Mouse (Mus musculus): ENCODE data around the gene Mgll. TPM values are rescaled to one million over a fixed set of nuclear protein-coding genes. Genes with fewer than 3 reads are reported as not detected.

Gene Mgll
- polyA plus RNA-seq, 1 experiment from 2014 or later: 38.6 TPM

GRCm38 (mm10) chr6:88794561-88794971, 70.4 kb downstream of the Mgll start:
- Histone ChIP-seq H3K27ac (no peak overlapping the region; the same call in 1 of the 2 replicates), H3K4me2 (no peak overlapping the region), H3K4me3 (replicated peaks) (no peak overlapping the region), H3K9me3 (replicated peaks) (no peaks in the 10 kb centered on the region), H3K27me3 (no peaks in the 10 kb centered on the region), H3K36me3 (no peaks in the 10 kb centered on the region), H3K9ac (no peak overlapping the region), H3K4me1 (peaks cover 47% of the 10 kb centered on the region)
- no peak for ATAC-seq (replicated peaks; ENCODE audit: low FRiP score)
- WGBS: 39% methylated on average over 14 of the region's 14 CpGs

- Histone ChIP-seq H3K4me2 (no peak overlapping the region), H3K27ac (no peak overlapping the region), H3K9ac (no peak overlapping the region), H3K4me1 (peaks cover 12% of the 10 kb centered on the region), H3K4me3 (replicated peaks) (no peak overlapping the region), H3K9me3 (replicated peaks) (no peaks in the 10 kb centered on the region), H3K27me3 (no peaks in the 10 kb centered on the region), H3K36me3 (no peaks in the 10 kb centered on the region)
- WGBS: 85% methylated on average over 7 of the region's 7 CpGs
- ATAC-seq (replicated peaks; ENCODE audit: low FRiP score): no peak
Observed at GRCm38 (mm10) chr6:88800191-88800590, 76.0 kb downstream of the Mgll start.

- Histone ChIP-seq H3K36me3 (no peaks in the 10 kb centered on the region), H3K4me2 (no peak overlapping the region), H3K27ac (no peak overlapping the region), H3K4me1 (peaks cover 10% of the 10 kb centered on the region), H3K9ac (no peak overlapping the region), H3K4me3 (replicated peaks) (no peak overlapping the region), H3K9me3 (replicated peaks) (no peaks in the 10 kb centered on the region), H3K27me3 (no peaks in the 10 kb centered on the region)
- 28% methylated on average over 3 of the region's 3 CpGs for WGBS
- peak; percentile 40; the same call in 1 of the 2 replicates for ATAC-seq (replicated peaks; ENCODE audit: low FRiP score)
Observed at GRCm38 (mm10) chr6:88800735-88801134, 76.5 kb downstream of the Mgll start.

GRCm38 (mm10) chr6:88803051-88803450, 78.8 kb downstream of the Mgll start:
- WGBS: 82% methylated on average over 7 of the region's 7 CpGs
- no peak for ATAC-seq (replicated peaks; ENCODE audit: low FRiP score)

DNA sequence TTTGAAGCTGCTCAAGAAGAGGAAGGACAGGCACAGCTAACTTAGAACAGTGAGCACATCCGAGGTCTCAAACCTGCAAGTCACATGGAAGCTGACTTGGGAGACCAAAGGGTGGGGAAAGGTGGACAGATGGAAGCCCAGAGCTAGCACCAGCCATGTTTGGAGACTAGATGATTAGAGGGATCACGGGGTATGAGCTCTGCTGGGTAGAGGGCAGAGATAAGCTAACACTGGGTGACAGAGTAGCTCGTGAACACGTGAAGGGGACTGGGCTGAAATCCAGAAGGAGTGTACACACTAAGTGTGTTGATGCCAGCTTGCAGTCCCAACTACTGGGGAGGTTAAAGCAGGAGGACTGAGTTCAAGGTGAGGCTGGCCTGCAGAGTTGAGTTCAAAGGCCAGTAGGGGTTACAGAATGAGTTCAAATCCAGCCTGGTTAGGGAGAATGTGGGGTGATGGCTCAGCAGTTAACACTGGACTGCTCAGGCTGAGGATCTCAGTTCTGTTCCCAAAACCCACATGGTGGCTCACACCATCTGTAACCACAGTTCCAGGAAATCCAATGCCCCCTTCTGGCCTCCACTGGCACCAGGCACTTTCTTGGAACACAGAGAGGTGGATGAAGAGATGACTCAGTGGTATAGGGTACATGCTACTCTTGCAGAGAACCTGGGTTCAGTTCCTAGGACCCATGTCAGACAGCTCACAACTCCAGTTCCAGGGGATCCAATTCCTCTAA, 79.9 kb downstream of the Mgll start:
- H3K36me3 ChIP-seq: no peaks in the 10 kb centered on the region
- H3K4me2 ChIP-seq: no peak overlapping the region
- no peak overlapping the region for H3K4me3 ChIP-seq (replicated peaks)
- 84% methylated on average over 4 of the region's 4 CpGs for WGBS
- H3K27ac ChIP-seq: no peak overlapping the region
- H3K9ac ChIP-seq: no peak overlapping the region
- no peaks in the 10 kb centered on the region for H3K27me3 ChIP-seq
- no peaks in the 10 kb centered on the region for H3K9me3 ChIP-seq (replicated peaks)
- ATAC-seq (replicated peaks; ENCODE audit: low FRiP score): no peak
- H3K4me1 ChIP-seq: peaks cover 17% of the 10 kb centered on the region

More at GRCm38 (mm10) chr6:88803051-88803450, 78.8 kb downstream of the Mgll start:
- H3K4me3 ChIP-seq (replicated peaks): no peak overlapping the region
- no peaks in the 10 kb centered on the region for H3K36me3 ChIP-seq
- no peaks in the 10 kb centered on the region for H3K27me3 ChIP-seq
- no peak overlapping the region for H3K9ac ChIP-seq
- H3K4me1 ChIP-seq: peaks cover 15% of the 10 kb centered on the region
- no peak overlapping the region for H3K27ac ChIP-seq
- H3K9me3 ChIP-seq (replicated peaks): no peaks in the 10 kb centered on the region
- no peak overlapping the region for H3K4me2 ChIP-seq

GRCm38 (mm10) chr6:88804966-88805577, 80.9 kb downstream of the Mgll start:
- Histone ChIP-seq H3K9ac (no peak overlapping the region), H3K36me3 (no peaks in the 10 kb centered on the region), H3K27ac (no peak overlapping the region), H3K27me3 (no peaks in the 10 kb centered on the region), H3K9me3 (replicated peaks) (no peaks in the 10 kb centered on the region), H3K4me3 (replicated peaks) (no peak overlapping the region), H3K4me1 (peaks cover 26% of the 10 kb centered on the region), H3K4me2 (no peak overlapping the region)
- WGBS: 86% methylated on average over 17 of the region's 17 CpGs
- ATAC-seq (replicated peaks; ENCODE audit: low FRiP score): no peak

- ATAC-seq (replicated peaks; ENCODE audit: low FRiP score): no peak
- Histone ChIP-seq H3K27me3 (no peaks in the 10 kb centered on the region), H3K4me1 (peaks cover 43% of the 10 kb centered on the region), H3K27ac (0 out of 2 replicates have a peak overlapping the region, but pooled peaks have one; percentile 41), H3K4me3 (replicated peaks) (no peak overlapping the region), H3K9me3 (replicated peaks) (no peaks in the 10 kb centered on the region), H3K4me2 (no peak overlapping the region), H3K9ac (no peak overlapping the region), H3K36me3 (no peaks in the 10 kb centered on the region)
- WGBS: 59% methylated on average over 23 of the region's 23 CpGs
Observed at GRCm38 (mm10) chr6:88809091-88810037, 85.2 kb downstream of the Mgll start.

DNA sequence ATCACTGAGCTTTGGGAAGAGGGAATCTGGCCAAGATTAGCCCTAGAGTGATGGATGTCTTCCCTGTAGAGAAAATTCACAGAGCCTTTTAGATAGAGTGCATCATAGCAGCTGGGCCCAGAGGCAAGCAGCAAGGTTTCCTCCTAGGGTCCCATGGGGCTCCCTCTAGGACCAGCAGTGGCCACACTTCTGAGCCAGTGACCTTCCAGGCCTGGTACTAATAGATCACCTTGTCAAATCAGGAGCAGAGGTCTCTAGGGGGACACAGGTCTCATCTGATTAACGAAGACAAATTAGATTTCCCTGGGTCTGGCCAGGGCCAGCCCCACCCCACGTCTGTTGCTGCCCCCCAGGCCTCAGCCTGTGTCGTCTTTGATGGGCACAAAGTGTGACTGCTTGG, 86.1 kb downstream of the Mgll start:
- ATAC-seq (replicated peaks; ENCODE audit: low FRiP score): no peak
- no peaks in the 10 kb centered on the region for H3K36me3 ChIP-seq
- no peak overlapping the region for H3K4me3 ChIP-seq (replicated peaks)
- peaks cover 43% of the 10 kb centered on the region for H3K4me1 ChIP-seq
- 0 out of 2 replicates have a peak overlapping the region, but pooled peaks have one; percentile 41 for H3K27ac ChIP-seq
- no peak overlapping the region for H3K4me2 ChIP-seq
- no peaks in the 10 kb centered on the region for H3K9me3 ChIP-seq (replicated peaks)
- no peaks in the 10 kb centered on the region for H3K27me3 ChIP-seq
- H3K9ac ChIP-seq: no peak overlapping the region
- 22% methylated on average over 3 of the region's 3 CpGs for WGBS

- 22% methylated on average over 7 of the region's 7 CpGs for WGBS
- ATAC-seq (replicated peaks; ENCODE audit: low FRiP score): no peak
Observed at GRCm38 (mm10) chr6:88811396-88811795, 87.2 kb downstream of the Mgll start.

DNA sequence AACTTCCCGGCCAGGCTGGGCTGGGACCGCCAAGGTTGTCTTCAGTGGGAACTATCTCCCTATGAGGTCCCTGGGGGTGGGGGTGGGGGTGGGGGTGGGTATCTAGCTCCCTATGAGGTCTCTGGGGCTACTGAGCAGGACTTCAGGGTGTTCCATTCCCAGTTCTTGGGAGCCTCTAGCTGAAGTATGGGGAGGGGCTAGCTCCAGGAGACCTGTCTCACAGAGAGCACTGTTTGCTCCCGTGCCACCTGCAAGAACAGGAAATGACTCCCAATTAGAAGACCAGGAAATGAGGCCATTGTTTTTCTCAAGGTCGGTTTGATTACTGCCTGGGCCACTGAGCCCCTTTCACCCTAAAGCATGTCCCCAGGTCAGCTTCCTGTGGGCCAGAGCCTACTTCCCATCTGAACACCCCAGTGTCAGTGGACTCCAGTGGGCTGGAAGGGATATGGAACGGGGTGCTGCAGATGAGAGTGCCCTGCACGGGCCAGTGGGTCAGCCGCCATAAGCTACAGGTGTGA, 87.7 kb downstream of the Mgll start:
- Histone ChIP-seq H3K36me3 (no peaks in the 10 kb centered on the region), H3K27ac (peak overlapping the region; percentile 88), H3K27me3 (no peaks in the 10 kb centered on the region), H3K4me3 (replicated peaks) (no peak overlapping the region), H3K4me1 (peaks cover 42% of the 10 kb centered on the region), H3K4me2 (no peak overlapping the region), H3K9ac (no peak overlapping the region), H3K9me3 (replicated peaks) (no peaks in the 10 kb centered on the region)
- WGBS: 32% methylated on average over 7 of the region's 7 CpGs
- no peak; the same call in 1 of the 2 replicates for ATAC-seq (replicated peaks; ENCODE audit: low FRiP score)

More at GRCm38 (mm10) chr6:88811396-88811795, 87.2 kb downstream of the Mgll start:
- H3K4me1 ChIP-seq: peaks cover 43% of the 10 kb centered on the region
- H3K36me3 ChIP-seq: no peaks in the 10 kb centered on the region
- no peak overlapping the region for H3K4me3 ChIP-seq (replicated peaks)
- no peaks in the 10 kb centered on the region for H3K9me3 ChIP-seq (replicated peaks)
- no peak overlapping the region for H3K4me2 ChIP-seq
- H3K27ac ChIP-seq: peak overlapping the region; percentile 88
- H3K27me3 ChIP-seq: no peaks in the 10 kb centered on the region
- H3K9ac ChIP-seq: no peak overlapping the region

GRCm38 (mm10) chr6:88812886-88813285, 88.7 kb downstream of the Mgll start:
- no peaks in the 10 kb centered on the region for H3K27me3 ChIP-seq
- peaks cover 38% of the 10 kb centered on the region for H3K4me1 ChIP-seq
- H3K9me3 ChIP-seq (replicated peaks): no peaks in the 10 kb centered on the region
- no peak overlapping the region for H3K4me3 ChIP-seq (replicated peaks)
- no peak overlapping the region for H3K9ac ChIP-seq
- H3K36me3 ChIP-seq: no peaks in the 10 kb centered on the region
- no peak overlapping the region for H3K4me2 ChIP-seq
- WGBS: 68% methylated on average over 3 of the region's 3 CpGs
- H3K27ac ChIP-seq: peak overlapping the region; percentile 88
- ATAC-seq (replicated peaks; ENCODE audit: low FRiP score): no peak
